Mouse (Mus musculus) stomach, embryonic 16.5 days (tissue): ENCODE data around the gene Pappa. TPM values are rescaled to one million over a fixed set of nuclear protein-coding genes. Genes with fewer than 3 reads are reported as not detected.
A peak's percentile ranks its signal among the peaks of the same experiment; 100 is the strongest.

ENCODE experiments used
- ATAC-seq: fragments of 200-750 bp; cut with Nextera tagmentation; 2 replicates; pipeline ENCODE4 v1.8.0; 2017; ENCODE audit warnings: moderate number of reproducible peaks, moderate TSS enrichment; ENCODE audit not compliant: insufficient read depth, low FRiP score
- H3K27ac ChIP-seq: fragments of 300-500 bp; sonication (generic); 2 replicates; pipeline ENCODE4 v1.5.1; 2014; ENCODE audit warnings: low read length
- H3K27me3 ChIP-seq: fragments of 300-500 bp; sonication (generic); 2 replicates; pipeline ENCODE4 v1.6.1; 2014; ENCODE audit warnings: low read length, control low read depth, mixed read lengths; ENCODE audit not compliant: control insufficient read depth, insufficient read depth
- H3K36me3 ChIP-seq: fragments of 300-500 bp; sonication (generic); 2 replicates; pipeline ENCODE4 v1.6.1; 2014; ENCODE audit warnings: low read length; ENCODE audit not compliant: control insufficient read depth, insufficient read depth
- H3K4me1 ChIP-seq: fragments of 300-500 bp; sonication (generic); 2 replicates; pipeline ENCODE4 v1.6.1; 2014; ENCODE audit warnings: low read length, control low read depth, mixed read lengths; ENCODE audit not compliant: control insufficient read depth, insufficient read depth
- H3K4me2 ChIP-seq: fragments of 300-500 bp; sonication (generic); 2 replicates; pipeline ENCODE4 v1.6.1; 2014; ENCODE audit warnings: low read depth, low read length, mixed read lengths
- H3K4me3 ChIP-seq: fragments of 300-500 bp; sonication (generic); replicated peaks from 2 replicates; pipeline ENCODE4 v1.5.1; 2014; ENCODE audit warnings: mild to moderate bottlenecking, low read length
- H3K9ac ChIP-seq: fragments of 300-500 bp; sonication (generic); 2 replicates; pipeline ENCODE4 v1.6.1; 2014; ENCODE audit warnings: low read length
- H3K9me3 ChIP-seq: fragments of 300-500 bp; sonication (generic); replicated peaks from 2 replicates; pipeline ENCODE4 v1.6.1; 2016; ENCODE audit warnings: low read length, control low read depth; ENCODE audit not compliant: control insufficient read depth
- WGBS: fragments of 180-500 bp; shearing (Covaris S2); extraction: QIAGEN DNeasy Blood & Tissue Kit; methylation state at CpG from one replicate; pipeline ENCODE4 v1.1.7; 2014; 5-methylcytosine and 5-hydroxymethylcytosine counted together
- polyA plus RNA-seq: library from polyadenylated mRNA; unstranded; fragments of >200 nt; fragmentation: Nextera tagmentation; extraction: Ambion mirVana; gene quantifications from 2 replicates; pipeline ENCODE4 v1.2.1, GENCODE M21; 2015

The Pappa gene
- polyA plus RNA-seq, 1 experiment from 2014 or later, result 0.98 TPM

GRCm38 (mm10) chr4:65376571-65376970, 252.6 kb downstream of the Pappa start:
- no peaks in the 10 kb centered on the region for H3K9me3 ChIP-seq
- no peak overlapping the region for H3K4me2 ChIP-seq
- no peaks in the 10 kb centered on the region for H3K27me3 ChIP-seq
- no peaks in the 10 kb centered on the region for H3K4me1 ChIP-seq
- 71% methylated on average over 2 of the region's 2 CpGs for WGBS
- H3K27ac ChIP-seq, result no peak overlapping the region
- H3K36me3 ChIP-seq, result no peaks in the 10 kb centered on the region
- ATAC-seq, result no peak
- H3K4me3 ChIP-seq, result no peak overlapping the region
- no peak overlapping the region for H3K9ac ChIP-seq

- Histone ChIP-seq H3K36me3 (no peaks in the 10 kb centered on the region), H3K4me1 (no peaks in the 10 kb centered on the region), H3K27me3 (no peaks in the 10 kb centered on the region), H3K4me3 (no peak overlapping the region), H3K9ac (no peak overlapping the region), H3K27ac (no peak overlapping the region), H3K4me2 (no peak overlapping the region), H3K9me3 (no peaks in the 10 kb centered on the region)
- 72% methylated on average over 4 of the region's 4 CpGs for WGBS
- ATAC-seq, result no peak
Observed at GRCm38 (mm10) chr4:65379461-65379860, 255.5 kb downstream of the Pappa start.

- H3K36me3 ChIP-seq, result no peaks in the 10 kb centered on the region
- no peak overlapping the region for H3K4me3 ChIP-seq
- no peaks in the 10 kb centered on the region for H3K4me1 ChIP-seq
- no peak overlapping the region for H3K27ac ChIP-seq
- no peak overlapping the region for H3K4me2 ChIP-seq
- H3K9ac ChIP-seq, result no peak overlapping the region
- no peaks in the 10 kb centered on the region for H3K27me3 ChIP-seq
- H3K9me3 ChIP-seq, result no peaks in the 10 kb centered on the region
- no peak for ATAC-seq
- 84% methylated on average over 4 of the region's 4 CpGs for WGBS
Observed at GRCm38 (mm10) chr4:65383070-65383469, 259.1 kb downstream of the Pappa start.

GRCm38 (mm10) chr4:65391001-65391400, 267.0 kb downstream of the Pappa start:
- no peak for ATAC-seq
- no peaks in the 10 kb centered on the region for H3K36me3 ChIP-seq
- H3K4me3 ChIP-seq, result no peak overlapping the region
- no peaks in the 10 kb centered on the region for H3K27me3 ChIP-seq
- H3K27ac ChIP-seq, result no peak overlapping the region
- no peaks in the 10 kb centered on the region for H3K4me1 ChIP-seq
- WGBS, result 66% methylated on average over 4 of the region's 4 CpGs
- H3K4me2 ChIP-seq, result no peak overlapping the region
- H3K9me3 ChIP-seq, result no peaks in the 10 kb centered on the region
- no peak overlapping the region for H3K9ac ChIP-seq

GRCm38 (mm10) chr4:65396806-65397205, 272.8 kb downstream of the Pappa start:
- Histone ChIP-seq H3K36me3 (no peaks in the 10 kb centered on the region), H3K4me1 (no peaks in the 10 kb centered on the region), H3K4me3 (no peak overlapping the region), H3K27ac (no peak overlapping the region), H3K9me3 (no peaks in the 10 kb centered on the region), H3K4me2 (no peak overlapping the region), H3K9ac (no peak overlapping the region), H3K27me3 (no peaks in the 10 kb centered on the region)
- WGBS, result 58% methylated on average over 3 of the region's 3 CpGs
- no peak for ATAC-seq

GRCm38 (mm10) chr4:65399457-65399856, 275.5 kb downstream of the Pappa start:
- Histone ChIP-seq H3K4me3 (no peak overlapping the region), H3K36me3 (no peaks in the 10 kb centered on the region), H3K9ac (no peak overlapping the region), H3K4me2 (no peak overlapping the region), H3K4me1 (0 out of 2 replicates have a peak, but pooled peaks cover 8% of the 10 kb centered on the region), H3K27me3 (no peaks in the 10 kb centered on the region), H3K27ac (no peak overlapping the region), H3K9me3 (no peaks in the 10 kb centered on the region)
- WGBS, result 93% methylated on average over 4 of the region's 4 CpGs
- ATAC-seq, result no peak

GRCm38 (mm10) chr4:65402286-65402685, 278.3 kb downstream of the Pappa start:
- Histone ChIP-seq H3K9me3 (no peaks in the 10 kb centered on the region), H3K4me3 (no peak overlapping the region), H3K36me3 (no peaks in the 10 kb centered on the region), H3K4me1 (0 out of 2 replicates have a peak, but pooled peaks cover 8% of the 10 kb centered on the region), H3K9ac (no peak overlapping the region), H3K4me2 (no peak overlapping the region), H3K27ac (no peak overlapping the region), H3K27me3 (no peaks in the 10 kb centered on the region)
- no peak for ATAC-seq
- 75% methylated on average over 5 of the region's 5 CpGs for WGBS

GRCm38 (mm10) chr4:65402836-65403634, 279.1 kb downstream of the Pappa start:
- Histone ChIP-seq H3K9me3 (no peaks in the 10 kb centered on the region), H3K36me3 (no peaks in the 10 kb centered on the region), H3K4me1 (0 out of 2 replicates have a peak, but pooled peaks cover 8% of the 10 kb centered on the region), H3K27me3 (no peaks in the 10 kb centered on the region), H3K9ac (no peak overlapping the region), H3K27ac (no peak overlapping the region), H3K4me3 (no peak overlapping the region), H3K4me2 (no peak overlapping the region)
- 48% methylated on average over 6 of the region's 6 CpGs for WGBS
- ATAC-seq, result peak; percentile 17; the same call in 1 of the 2 replicates
